Mouse (Mus musculus): ENCODE measurements around the gene C530008M17Rik.

The C530008M17Rik gene

DNA sequence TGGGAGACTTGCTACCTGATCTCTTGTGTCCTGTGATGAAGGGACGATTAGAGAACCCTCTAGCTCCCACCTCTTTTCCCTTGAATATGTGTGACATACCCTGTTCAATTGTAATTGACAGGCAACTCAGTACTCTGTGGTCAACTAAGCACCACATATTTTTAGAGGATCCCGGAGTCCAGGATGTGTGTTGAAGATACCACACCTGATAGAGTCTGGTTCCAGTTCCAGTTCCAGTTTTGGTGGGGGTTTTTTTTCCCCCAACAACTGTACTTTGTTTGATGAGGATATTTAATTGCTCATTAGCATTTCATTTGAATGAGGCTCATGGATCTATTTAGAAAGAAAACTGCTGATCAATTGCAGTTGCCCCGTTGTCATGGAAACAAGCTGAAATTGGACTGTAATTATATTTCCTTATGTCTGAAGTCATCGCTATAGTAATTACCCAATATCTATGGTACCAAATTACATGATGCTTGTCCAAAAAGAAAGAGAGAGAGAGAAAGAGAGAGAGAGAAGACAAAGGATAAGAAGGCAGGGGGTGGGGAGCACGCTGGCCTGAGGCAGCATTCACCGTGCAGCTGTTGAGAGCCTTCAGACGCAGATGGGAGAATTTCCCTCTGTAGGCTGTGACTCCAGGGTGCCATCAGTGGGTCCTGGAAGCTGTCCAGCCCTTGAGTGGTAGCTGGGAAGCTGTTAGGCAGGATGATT is 172.4 kb downstream of the C530008M17Rik start:
- DNase-seq (ENCODE audit: extremely low spot score, low spot score) = no peak

GRCm38 (mm10) chr5:76832529-76833210 is 176.4 kb downstream of the C530008M17Rik start:
- no peak for DNase-seq (ENCODE audit: extremely low spot score, low spot score)

DNA sequence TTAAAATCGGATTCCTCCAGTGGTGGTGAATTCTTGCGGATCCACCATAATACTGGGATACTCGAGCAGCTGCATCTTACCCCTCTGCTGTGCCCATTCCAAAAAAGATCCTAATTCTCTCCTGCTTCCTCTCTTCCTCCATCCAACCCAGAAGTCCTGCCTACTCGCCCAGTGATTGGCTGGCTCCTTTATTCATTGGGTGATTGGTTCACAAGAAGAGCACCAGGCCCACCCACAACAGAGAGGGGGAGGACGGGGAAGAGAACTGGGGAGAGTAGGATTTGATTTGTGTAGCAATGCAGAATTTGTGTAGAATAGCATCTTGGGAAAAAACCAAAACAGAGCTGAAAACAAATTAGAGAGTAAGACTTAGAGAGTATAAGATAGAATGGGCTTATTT is 180.7 kb downstream of the C530008M17Rik start:
- DNase-seq (ENCODE audit: extremely low spot score, low spot score) = no peak

DNA sequence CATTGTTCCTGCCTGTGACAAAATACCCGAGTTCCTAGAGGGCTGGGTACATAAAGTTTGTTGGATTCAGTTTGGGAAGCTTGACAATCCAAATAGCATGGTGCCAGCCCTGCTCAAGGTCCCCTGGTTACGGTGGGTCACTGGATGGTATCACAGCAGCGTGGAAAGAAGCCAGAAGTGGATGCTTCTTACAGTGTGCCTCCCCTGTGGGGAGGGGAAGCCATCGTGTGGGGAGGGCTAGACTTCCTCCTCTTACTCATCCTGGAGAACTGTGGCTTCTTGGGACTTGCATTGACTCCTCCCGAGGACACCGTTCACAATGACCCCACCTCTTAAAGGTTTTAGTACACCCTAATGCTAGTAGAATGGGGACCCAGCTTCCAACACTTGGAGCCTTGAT is 183.5 kb downstream of the C530008M17Rik start:
- DNase-seq (ENCODE audit: extremely low spot score, low spot score) = no peak

GRCm38 (mm10) chr5:76841859-76842258 is 185.5 kb downstream of the C530008M17Rik start:
- DNase-seq (ENCODE audit: extremely low spot score, low spot score) = no peak

- DNase-seq (ENCODE audit: extremely low spot score, low spot score) = peak; percentile 59
Observed at GRCm38 (mm10) chr5:76843448-76843847, 187.1 kb downstream of the C530008M17Rik start.

- no peak for DNase-seq (ENCODE audit: extremely low spot score, low spot score)
Observed at GRCm38 (mm10) chr5:76843851-76844419, 187.6 kb downstream of the C530008M17Rik start.

- no peak for DNase-seq (ENCODE audit: extremely low spot score, low spot score)
Observed at GRCm38 (mm10) chr5:76844618-76845186, 188.4 kb downstream of the C530008M17Rik start.

DNA sequence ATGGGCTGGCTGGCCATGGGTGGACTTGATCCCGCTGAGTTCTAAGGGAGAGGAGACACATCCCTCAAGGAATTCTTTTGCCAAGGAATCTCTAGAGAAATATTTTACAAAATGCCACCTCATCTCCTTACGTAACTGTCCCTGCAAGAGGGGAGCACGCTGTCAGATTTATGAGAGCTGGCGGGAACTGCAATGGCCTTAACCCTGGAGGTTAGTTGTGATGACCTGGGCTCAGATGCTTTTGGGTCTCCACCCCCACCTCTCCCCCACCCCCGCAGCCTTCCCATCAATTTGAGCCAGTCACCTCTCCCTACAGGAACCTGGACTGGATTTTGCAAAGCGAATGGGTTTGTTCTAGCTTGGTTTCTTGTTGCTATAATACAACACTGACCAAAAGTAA is 190.8 kb downstream of the C530008M17Rik start:
- DNase-seq (ENCODE audit: extremely low spot score, low spot score) = no peak

DNA sequence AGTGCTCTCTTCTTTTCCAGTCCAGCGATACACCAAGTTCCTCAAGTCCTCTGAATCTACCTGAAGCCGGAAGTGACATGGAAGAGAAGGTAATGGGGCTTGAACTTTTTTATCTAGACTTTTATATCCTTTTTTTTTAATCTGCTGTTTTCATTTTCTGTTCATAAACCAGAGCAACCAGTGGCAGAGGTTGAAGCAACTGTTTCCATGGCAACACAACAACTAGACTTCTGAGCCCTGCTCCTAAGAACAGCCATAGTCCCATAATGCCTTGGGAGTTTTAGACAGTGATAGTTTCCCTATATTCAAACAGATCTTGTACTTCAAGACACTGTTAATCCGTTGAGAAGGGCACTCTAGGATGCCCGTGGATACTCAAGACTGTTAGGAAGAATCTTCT is 195.0 kb downstream of the C530008M17Rik start:
- no peak for DNase-seq (ENCODE audit: extremely low spot score, low spot score)

- peak; percentile 89 for DNase-seq (ENCODE audit: extremely low spot score, low spot score)
Observed at GRCm38 (mm10) chr5:76853549-76853948, 197.2 kb downstream of the C530008M17Rik start.

DNA sequence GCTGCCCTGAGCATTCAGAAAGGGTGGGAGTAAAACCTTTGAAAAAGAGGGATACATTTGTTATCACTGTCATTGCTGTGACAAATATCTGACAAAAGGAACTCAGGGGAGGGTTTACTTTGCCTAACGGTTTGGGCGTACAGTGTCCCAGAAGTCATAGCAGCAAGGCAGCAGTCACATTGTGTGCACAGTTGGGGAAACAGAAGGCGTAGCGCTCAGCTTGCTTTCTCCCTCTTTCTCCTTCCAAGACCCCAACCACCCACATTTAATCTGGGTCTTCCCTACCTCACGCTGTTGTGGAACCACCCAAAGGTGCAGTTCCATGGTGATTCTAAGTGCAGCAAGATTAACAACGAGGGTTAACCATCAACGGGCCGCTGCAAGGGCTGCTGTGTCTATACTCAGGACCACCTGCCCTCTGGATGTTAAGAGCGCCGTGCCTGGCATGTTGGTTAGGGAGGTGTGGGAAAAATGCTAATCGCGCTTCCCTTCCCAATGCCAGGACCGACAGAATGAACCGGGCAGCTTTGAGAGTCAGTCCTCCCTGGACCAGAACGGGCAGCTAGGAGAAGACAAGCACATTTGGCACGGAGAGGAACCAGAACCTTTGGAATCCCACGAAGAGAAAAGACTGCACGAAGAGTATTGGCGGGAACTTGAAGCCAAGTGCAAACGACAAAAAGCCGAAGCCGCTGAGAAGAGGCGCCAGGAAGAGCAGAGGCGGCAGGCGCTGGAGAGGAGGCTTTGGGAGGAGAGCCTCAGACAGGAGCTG is 199.7 kb downstream of the C530008M17Rik start:
- DNase-seq (ENCODE audit: extremely low spot score, low spot score) = peak; percentile 35

GRCm38 (mm10) chr5:76857103-76858015 is 201.0 kb downstream of the C530008M17Rik start:
- peak; percentile 58 for DNase-seq (ENCODE audit: extremely low spot score, low spot score)

DNA sequence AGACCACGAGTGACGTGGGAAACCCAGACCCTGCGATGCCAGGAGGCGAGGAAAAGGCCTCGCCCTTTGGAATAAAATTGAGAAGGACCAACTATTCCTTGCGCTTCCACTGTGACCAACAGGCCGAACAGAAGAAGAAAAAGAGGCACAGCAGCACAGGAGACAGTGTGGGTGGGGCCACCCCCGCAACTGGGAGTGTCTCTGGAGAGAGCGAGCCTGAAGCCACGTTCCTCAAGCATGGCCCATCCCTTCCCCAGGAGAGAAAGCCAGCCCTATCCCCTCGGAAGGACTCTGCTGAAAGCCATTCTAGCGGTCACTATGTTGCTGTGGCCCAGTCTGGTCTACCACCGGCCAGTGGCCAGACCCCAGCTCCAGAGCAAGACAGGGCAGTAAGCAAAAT is 202.1 kb downstream of the C530008M17Rik start:
- no peak for DNase-seq (ENCODE audit: extremely low spot score, low spot score)

- DNase-seq (ENCODE audit: extremely low spot score, low spot score) = no peak
Observed at GRCm38 (mm10) chr5:76866819-76867218, 210.5 kb downstream of the C530008M17Rik start.

DNA sequence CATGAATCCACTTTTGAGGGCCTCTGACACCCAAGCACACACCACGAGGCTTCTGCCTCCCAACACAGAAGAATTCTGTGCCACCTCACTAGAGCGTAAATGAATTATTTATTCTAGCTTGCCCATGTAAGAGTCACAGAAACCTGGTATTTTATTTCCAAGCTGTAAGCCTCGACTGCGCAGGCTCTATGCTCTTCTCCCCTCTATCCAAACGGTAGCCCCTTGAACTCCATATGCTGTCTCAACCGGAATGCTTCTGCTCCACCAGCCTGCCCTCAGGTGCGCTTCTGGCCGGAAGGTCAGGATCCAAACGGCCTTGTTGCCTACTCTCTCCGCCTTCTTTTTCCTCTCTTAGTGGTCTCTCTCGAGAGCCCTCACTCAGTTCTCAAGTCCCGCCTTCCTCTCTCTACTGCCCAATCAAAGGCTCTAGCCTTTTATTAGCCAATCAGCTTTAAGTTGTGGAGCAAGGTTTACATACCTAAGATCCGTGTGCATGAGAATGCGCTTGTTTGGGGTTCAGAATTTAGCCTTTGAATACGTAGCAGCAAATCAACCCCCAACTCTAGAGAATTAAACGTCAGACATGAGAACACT is 212.5 kb downstream of the C530008M17Rik start:
- DNase-seq (ENCODE audit: extremely low spot score, low spot score) = peak; percentile 28

DNA sequence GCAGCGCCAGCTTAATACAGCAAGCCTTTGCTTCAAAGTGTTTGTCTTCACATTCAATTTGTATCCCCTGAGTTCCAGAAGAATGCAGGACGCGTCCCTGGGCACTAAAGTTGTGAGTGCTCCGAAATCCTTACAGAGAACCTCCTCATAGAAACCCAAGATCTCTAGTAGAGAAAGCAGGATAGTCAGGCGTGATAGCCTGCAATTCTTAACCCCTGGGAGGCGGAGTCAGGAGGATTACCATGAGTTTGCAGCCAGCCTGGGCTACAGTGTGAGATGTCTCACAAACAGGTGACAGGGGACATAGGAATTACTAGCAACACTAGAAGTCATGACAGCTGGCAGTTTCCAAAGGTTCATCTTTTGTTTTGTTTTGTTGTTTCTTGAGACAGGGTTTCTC is 213.2 kb downstream of the C530008M17Rik start:
- DNase-seq (ENCODE audit: extremely low spot score, low spot score) = no peak

- DNase-seq (ENCODE audit: extremely low spot score, low spot score) = no peak
Observed at GRCm38 (mm10) chr5:76876106-76876758, 219.9 kb downstream of the C530008M17Rik start.

GRCm38 (mm10) chr5:76884107-76884506 is 227.8 kb downstream of the C530008M17Rik start:
- DNase-seq (ENCODE audit: extremely low spot score, low spot score) = no peak

All from neural tube, embryonic 10.5 days (tissue).